Comparison of ENCODE assay signal across 21 mouse cellular contexts in genomic region chr11:109578536-109578935, GRCm38 (mm10). TPM values are rescaled to one million over a fixed set of nuclear protein-coding genes. Genes with fewer than 3 reads are reported as not detected.
A peak's percentile ranks its signal among the peaks of the same experiment; 100 is the strongest.
DNase-seq lines count a peak whose midpoint lies in the region; ATAC-seq and TF ChIP-seq lines count a peak whose summit lies in the region.
"Had no signal": no experiment of that assay in that cellular context is flagged by ENCODE, and none has a peak within 500 bp of the region (broad histone marks: within the 10 kb centered on the region; RNA-seq: fewer than 3 reads in every experiment).

No protein-coding gene starts in this region.

- H3K4me3 ChIP-seq in left cerebral cortex, adult 2 months, result no peak overlapping the region
- H3K4me3 ChIP-seq: embryonic facial prominence, embryonic 13.5 days; forebrain, embryonic 13.5 days; gastrocnemius, adult 2 months; heart, embryonic 10.5 days; hindbrain, embryonic 12.5 days; intestine, embryonic 15.5 days had no signal

- no peak for ATAC-seq in cerebellum, adult (ENCODE audit: insufficient number of reproducible peaks, low FRiP score, low TSS enrichment)
- no peak for ATAC-seq in activated CD4-positive, CD25-positive, alpha-beta regulatory T cell, adult 4 months
- no peak for ATAC-seq in erythroid progenitor cell, adult 5-6 weeks (replicated peaks; ENCODE audit: low FRiP score, poor library complexity, severe bottlenecking)
- ATAC-seq: forebrain, embryonic 13.5 days; intestine, embryonic 15.5 days; Patski had no signal

- H3K27ac ChIP-seq in left cerebral cortex, adult 2 months, result no peak overlapping the region
- H3K27ac ChIP-seq: embryonic facial prominence, embryonic 13.5 days; forebrain, embryonic 13.5 days; gastrocnemius, adult 2 months; heart, embryonic 10.5 days; hindbrain, embryonic 12.5 days; intestine, embryonic 15.5 days had no signal

- intact Hi-C loops in left cerebral cortex, postnatal 4 days (cut with DNase I), result loop anchor here (10.0 kb wide), 1 partner anchor 274 kb away; no protein-coding TSS in a partner anchor
- intact Hi-C loops in left cerebral cortex, adult 2 months (cut with DNase I), result no loop called here

- no peak for TF ChIP-seq CTCF in left cerebral cortex, adult 2 months (IDR thresholded peaks at IDR 0.05)

- peak; percentile 34 for DNase-seq in cerebellum, adult 11-12 months
- DNase-seq in left cerebral cortex, postnatal 4 days, result peak; percentile 63
- DNase-seq in left cerebral cortex, adult 2 months (ENCODE audit: extremely low spot score in 1 of 2, low spot score in 2 of 2), result no peak
- peak; percentile 79 to 83 for DNase-seq in cerebellum, postnatal 10 days
- DNase-seq: adrenal gland, adult 2 months; adrenal gland, postnatal 36 days; gastrocnemius, adult 2 months; gastrocnemius, postnatal 36 days; heart, adult 11 months; heart, postnatal 10 days; heart, postnatal 4 days; kidney, adult 18-20 months had no signal

RNA-seq across cellular contexts. Expression of gene Wipi1, which starts 33.2 kb away (rescaled TPM):
- 10 to 100 TPM; 14.1 TPM for total RNA-seq in left cerebral cortex, postnatal 4 days (2021)
- total RNA-seq in left cerebral cortex, adult 2 months (2021), result 10 to 100 TPM; 18.6 to 19.2 TPM
- under 1 TPM in 1 of 2 experiments, not detected in 1; 0.29 TPM for polyA plus RNA-seq in activated CD4-positive, CD25-positive, alpha-beta regulatory T cell, adult 4 months (2017; shearing (Covaris generic))
- 40.4 and 58.3 TPM in 2 replicates for total RNA-seq in erythroid progenitor cell, adult 5-6 weeks (2015; ENCODE audit: low replicate concordance)
- total RNA-seq in erythroid progenitor cell, adult 5-6 weeks (2017; ENCODE audit: low replicate concordance), result 20.3 and 33.6 TPM in 2 replicates

Comparison
In these comparisons a context has a peak if more than half of its experiments do, and no peak if none do; other contexts are left out.
1. DNase-seq: peak in cerebellum, adult 11-12 months (single experiment), left cerebral cortex, postnatal 4 days (single experiment) and cerebellum, postnatal 10 days (2 of 2); none in left cerebral cortex, adult 2 months (0 of 2).